Mouse (Mus musculus): ENCODE measurements around the gene Mlana. TPM values are rescaled to one million over a fixed set of nuclear protein-coding genes. Genes with fewer than 3 reads are reported as not detected.
A peak's percentile ranks its signal among the peaks of the same experiment; 100 is the strongest.

Gene Mlana
- polyA plus RNA-seq, 1 experiment, result not detected

DNA sequence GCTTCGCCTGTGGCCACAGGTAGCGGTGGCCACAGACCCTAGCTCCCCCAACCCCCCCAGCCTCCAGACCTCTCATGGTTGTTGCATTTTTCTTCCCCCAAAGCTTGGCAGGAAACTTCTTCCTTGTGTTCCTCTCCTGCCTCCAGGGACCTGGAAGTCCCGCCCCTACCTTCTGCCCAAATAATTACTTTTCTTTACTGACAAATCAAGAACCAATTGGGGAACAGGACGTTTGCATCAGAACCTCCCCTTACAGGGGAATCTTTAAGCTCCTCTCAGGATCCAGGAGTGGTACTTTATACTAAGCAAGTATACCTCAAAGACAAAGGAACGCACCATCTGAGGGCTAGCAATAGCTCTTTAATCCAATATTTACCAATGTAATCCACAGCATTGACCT is 32.7 kb upstream of the Mlana start:
- H3K4me1 ChIP-seq (ENCODE audit: control insufficient read depth, insufficient read depth, low read length), result no peaks in the 10 kb centered on the region
- no peaks in the 10 kb centered on the region for H3K36me3 ChIP-seq (ENCODE audit: control insufficient read depth, insufficient read depth, low read length)
- H3K27ac ChIP-seq (ENCODE audit: control insufficient read depth, insufficient read depth, low read depth, low read length), result no peak overlapping the region
- H3K4me3 ChIP-seq (ENCODE audit: control insufficient read depth, low read depth, low read length), result no peak overlapping the region
- H3K27me3 ChIP-seq (ENCODE audit: control insufficient read depth, insufficient read depth, low read length), result no peaks in the 10 kb centered on the region
- TF ChIP-seq CTCF (IDR thresholded peaks at IDR 0.05; ENCODE audit: control insufficient read depth, insufficient read depth, insufficient replicate concordance, low read depth, low read length), result no peak
- no peak for TF ChIP-seq POLR2A (IDR thresholded peaks at IDR 0.05; ENCODE audit: control insufficient read depth, low read depth, low read length)

DNA sequence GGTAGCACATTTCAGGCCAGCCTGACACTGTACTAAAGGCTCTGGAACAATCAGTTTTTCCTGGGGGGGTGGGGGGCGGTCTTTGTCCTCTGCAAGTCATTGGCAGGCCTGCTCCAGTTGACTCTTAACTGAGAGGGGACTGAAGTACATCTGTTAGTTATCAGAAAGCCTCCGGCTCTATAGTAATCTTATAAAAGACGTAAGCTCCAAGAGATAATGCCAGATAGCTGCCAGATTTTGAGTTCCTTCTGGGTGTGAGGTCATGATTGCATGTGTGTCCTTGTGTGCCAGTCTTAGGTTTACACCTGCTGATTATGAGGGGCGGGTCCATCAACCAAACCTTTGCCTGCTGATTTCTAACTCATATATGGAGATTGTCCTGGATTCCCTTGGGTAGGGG is 31.5 kb upstream of the Mlana start:
- H3K4me1 ChIP-seq (ENCODE audit: control insufficient read depth, insufficient read depth, low read length), result no peaks in the 10 kb centered on the region
- no peaks in the 10 kb centered on the region for H3K27me3 ChIP-seq (ENCODE audit: control insufficient read depth, insufficient read depth, low read length)
- no peak overlapping the region for H3K4me3 ChIP-seq (ENCODE audit: control insufficient read depth, low read depth, low read length)
- H3K36me3 ChIP-seq (ENCODE audit: control insufficient read depth, insufficient read depth, low read length), result no peaks in the 10 kb centered on the region
- H3K27ac ChIP-seq (ENCODE audit: control insufficient read depth, insufficient read depth, low read depth, low read length), result no peak overlapping the region
- TF ChIP-seq CTCF (IDR thresholded peaks at IDR 0.05; ENCODE audit: control insufficient read depth, insufficient read depth, insufficient replicate concordance, low read depth, low read length) (no peak), POLR2A (IDR thresholded peaks at IDR 0.05; ENCODE audit: control insufficient read depth, low read depth, low read length) (no peak)

DNA sequence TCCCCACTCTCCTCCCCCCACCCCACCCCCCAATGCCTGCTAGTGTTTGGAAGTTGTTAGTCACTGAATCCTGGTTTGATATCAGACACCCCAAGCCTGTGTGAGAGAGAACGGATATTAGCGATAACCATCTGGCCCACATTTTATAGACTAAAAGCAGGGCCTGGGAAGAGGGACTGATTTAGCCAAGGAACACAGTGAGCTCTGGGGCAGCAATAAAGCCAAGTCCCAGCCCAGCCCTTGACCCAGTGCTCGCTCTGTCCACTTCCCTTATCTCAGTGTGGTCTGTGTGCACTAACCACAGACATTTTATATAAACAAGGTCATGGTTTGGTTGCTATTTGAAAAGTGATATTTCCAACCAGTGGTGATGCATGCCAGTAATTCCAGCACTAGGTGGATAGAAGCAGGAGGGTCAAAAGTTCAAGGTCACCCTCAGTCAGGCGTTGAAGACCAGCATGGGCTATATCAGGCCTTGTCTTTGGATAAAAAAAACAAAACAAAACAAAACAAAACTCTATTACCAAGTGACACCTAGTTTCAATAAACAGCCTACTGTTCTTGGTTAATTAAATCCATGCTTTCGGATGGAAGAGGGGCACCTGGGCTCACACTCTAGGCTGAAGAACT is 30.5 kb upstream of the Mlana start:
- Histone ChIP-seq H3K4me3 (ENCODE audit: control insufficient read depth, low read depth, low read length) (no peak overlapping the region), H3K27me3 (ENCODE audit: control insufficient read depth, insufficient read depth, low read length) (no peaks in the 10 kb centered on the region), H3K27ac (ENCODE audit: control insufficient read depth, insufficient read depth, low read depth, low read length) (no peak overlapping the region), H3K36me3 (ENCODE audit: control insufficient read depth, insufficient read depth, low read length) (no peaks in the 10 kb centered on the region), H3K4me1 (ENCODE audit: control insufficient read depth, insufficient read depth, low read length) (no peaks in the 10 kb centered on the region)
- TF ChIP-seq POLR2A (IDR thresholded peaks at IDR 0.05; ENCODE audit: control insufficient read depth, low read depth, low read length) (no peak), CTCF (IDR thresholded peaks at IDR 0.05; ENCODE audit: control insufficient read depth, insufficient read depth, insufficient replicate concordance, low read depth, low read length) (no peak)

DNA sequence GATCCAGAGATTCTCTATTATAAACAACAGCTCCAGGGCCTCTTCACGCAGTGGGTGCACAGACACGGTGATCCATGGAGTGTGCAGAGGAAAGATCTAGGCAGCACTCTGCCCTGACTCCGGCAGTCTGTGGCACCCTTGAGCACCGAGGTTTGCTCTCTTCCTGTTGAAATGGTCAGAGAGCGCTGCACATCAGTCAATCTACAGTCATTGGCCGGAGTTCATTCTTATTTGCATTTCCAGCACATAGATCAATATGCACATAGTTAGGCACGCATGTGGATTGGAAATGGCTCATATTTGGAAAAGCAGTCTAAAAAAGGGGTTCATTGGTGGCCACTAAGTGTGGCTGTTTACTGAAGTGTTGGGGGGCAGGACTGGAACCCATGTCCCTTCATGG is 29.5 kb upstream of the Mlana start:
- TF ChIP-seq CTCF (IDR thresholded peaks at IDR 0.05; ENCODE audit: control insufficient read depth, insufficient read depth, insufficient replicate concordance, low read depth, low read length) (no peak), POLR2A (IDR thresholded peaks at IDR 0.05; ENCODE audit: control insufficient read depth, low read depth, low read length) (no peak)
- Histone ChIP-seq H3K4me1 (ENCODE audit: control insufficient read depth, insufficient read depth, low read length) (no peaks in the 10 kb centered on the region), H3K27ac (ENCODE audit: control insufficient read depth, insufficient read depth, low read depth, low read length) (no peak overlapping the region), H3K4me3 (ENCODE audit: control insufficient read depth, low read depth, low read length) (no peak overlapping the region), H3K36me3 (ENCODE audit: control insufficient read depth, insufficient read depth, low read length) (no peaks in the 10 kb centered on the region), H3K27me3 (ENCODE audit: control insufficient read depth, insufficient read depth, low read length) (no peaks in the 10 kb centered on the region)

DNA sequence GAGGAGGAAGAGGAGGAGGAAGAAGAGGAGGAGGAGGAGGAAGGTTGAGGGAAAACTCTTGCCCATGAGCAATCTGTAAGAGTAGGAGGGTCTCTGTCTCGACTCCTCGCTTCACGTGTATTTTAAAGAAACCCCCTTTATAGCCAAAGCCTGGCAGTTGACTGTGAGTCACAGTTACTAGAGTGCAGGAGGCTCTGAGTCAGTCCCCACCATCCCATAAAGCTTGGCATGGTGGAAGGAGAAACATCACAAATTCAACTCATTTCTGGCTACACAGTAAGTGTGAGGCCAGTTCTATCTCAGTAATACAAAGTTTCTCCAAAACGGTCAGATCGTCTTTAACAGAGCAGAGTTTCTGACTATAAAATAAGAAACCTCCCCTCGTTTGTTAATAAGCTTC is 27.4 kb upstream of the Mlana start:
- TF ChIP-seq CTCF (IDR thresholded peaks at IDR 0.05; ENCODE audit: control insufficient read depth, insufficient read depth, insufficient replicate concordance, low read depth, low read length) (no peak), POLR2A (IDR thresholded peaks at IDR 0.05; ENCODE audit: control insufficient read depth, low read depth, low read length) (no peak)

DNA sequence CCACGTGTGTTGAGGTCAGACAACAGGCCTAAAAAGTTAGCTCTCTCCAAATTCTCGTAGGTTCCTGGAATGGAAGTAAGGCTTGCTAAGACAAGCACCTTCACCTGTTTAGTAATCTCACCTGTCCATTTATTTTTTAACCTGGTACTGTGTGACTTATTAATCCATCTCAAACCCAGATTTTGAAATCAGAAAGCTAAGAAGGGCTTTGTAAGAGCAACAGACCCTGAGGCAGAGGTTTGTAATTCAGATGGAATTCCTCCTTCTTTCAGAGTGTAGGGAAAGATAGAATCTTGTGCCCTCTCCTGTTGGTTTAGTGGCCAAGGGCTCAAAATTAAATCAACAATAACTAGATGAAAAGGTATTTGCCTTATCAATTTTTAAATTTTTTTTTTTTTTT is 26.5 kb upstream of the Mlana start:
- no peak for TF ChIP-seq CTCF (IDR thresholded peaks at IDR 0.05; ENCODE audit: control insufficient read depth, insufficient read depth, insufficient replicate concordance, low read depth, low read length)
- no peak for TF ChIP-seq POLR2A (IDR thresholded peaks at IDR 0.05; ENCODE audit: control insufficient read depth, low read depth, low read length)
- Histone ChIP-seq H3K27me3 (ENCODE audit: control insufficient read depth, insufficient read depth, low read length) (no peaks in the 10 kb centered on the region), H3K4me3 (ENCODE audit: control insufficient read depth, low read depth, low read length) (no peak overlapping the region), H3K4me1 (ENCODE audit: control insufficient read depth, insufficient read depth, low read length) (peaks cover 11% of the 10 kb centered on the region), H3K36me3 (ENCODE audit: control insufficient read depth, insufficient read depth, low read length) (no peaks in the 10 kb centered on the region), H3K27ac (ENCODE audit: control insufficient read depth, insufficient read depth, low read depth, low read length) (no peak overlapping the region)

More for the DNA sequence above, 27.4 kb upstream of the Mlana start:
- H3K4me3 ChIP-seq (ENCODE audit: control insufficient read depth, low read depth, low read length), result no peak overlapping the region
- no peaks in the 10 kb centered on the region for H3K27me3 ChIP-seq (ENCODE audit: control insufficient read depth, insufficient read depth, low read length)
- peaks cover 8% of the 10 kb centered on the region for H3K4me1 ChIP-seq (ENCODE audit: control insufficient read depth, insufficient read depth, low read length)
- H3K36me3 ChIP-seq (ENCODE audit: control insufficient read depth, insufficient read depth, low read length), result no peaks in the 10 kb centered on the region
- no peak overlapping the region for H3K27ac ChIP-seq (ENCODE audit: control insufficient read depth, insufficient read depth, low read depth, low read length)

DNA sequence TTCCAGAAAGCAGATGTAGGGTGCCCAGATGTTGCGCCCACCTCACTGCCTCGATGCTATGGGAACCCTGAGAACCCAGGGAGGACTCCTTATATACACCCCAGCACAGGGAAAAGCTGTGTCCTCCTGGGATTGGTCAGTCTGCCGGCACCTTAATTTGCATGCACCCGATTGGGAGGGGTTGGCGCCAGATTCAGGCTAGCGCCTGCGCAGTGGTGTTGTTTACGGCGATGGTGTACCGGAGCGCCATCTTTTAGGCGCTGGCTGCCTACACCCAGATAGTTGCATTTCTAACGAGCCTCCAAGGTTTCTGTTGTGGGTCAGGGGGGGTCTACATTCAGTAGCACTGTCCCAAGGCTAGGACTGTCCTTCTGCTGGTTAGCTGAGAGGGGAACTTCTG is 25.0 kb upstream of the Mlana start:
- Histone ChIP-seq H3K36me3 (ENCODE audit: control insufficient read depth, insufficient read depth, low read length) (no peaks in the 10 kb centered on the region), H3K4me1 (ENCODE audit: control insufficient read depth, insufficient read depth, low read length) (peaks cover 11% of the 10 kb centered on the region), H3K27me3 (ENCODE audit: control insufficient read depth, insufficient read depth, low read length) (no peaks in the 10 kb centered on the region), H3K27ac (ENCODE audit: control insufficient read depth, insufficient read depth, low read depth, low read length) (peak overlapping the region; percentile 30; the same call in 1 of the 2 replicates), H3K4me3 (ENCODE audit: control insufficient read depth, low read depth, low read length) (peak overlapping the region; percentile 81)
- TF ChIP-seq POLR2A (IDR thresholded peaks at IDR 0.05; ENCODE audit: control insufficient read depth, low read depth, low read length), result peak; percentile 58; the same call in 1 of the 2 replicates
- TF ChIP-seq CTCF (IDR thresholded peaks at IDR 0.05; ENCODE audit: control insufficient read depth, insufficient read depth, insufficient replicate concordance, low read depth, low read length), result no peak

Measured in testis, adult 2 months (tissue).